Mouse (Mus musculus): Measurements from ENCODE around the gene Kif24. TPM values are rescaled to one million over a fixed set of nuclear protein-coding genes. Genes with fewer than 3 reads are reported as not detected.

The Kif24 gene
- polyA plus RNA-seq, 1 experiment: 5.6 TPM

DNA sequence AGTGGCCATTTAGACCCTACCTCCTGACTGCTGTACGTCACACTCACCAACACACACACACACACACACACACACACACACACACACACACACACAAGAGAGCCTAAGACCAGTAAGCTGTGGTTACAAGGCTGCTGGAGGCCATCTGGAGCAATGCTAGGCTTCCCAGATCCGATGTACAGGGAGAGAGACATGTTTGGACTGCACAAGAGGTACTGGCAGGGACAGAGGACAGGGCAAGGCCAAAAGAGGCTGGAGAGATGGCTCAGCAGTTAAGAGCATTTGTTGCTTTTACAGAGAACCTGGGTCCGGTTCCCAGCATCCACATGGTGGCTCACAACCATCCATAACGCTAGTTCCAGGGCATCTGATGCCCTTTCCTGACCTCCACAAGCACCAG is 30.4 kb upstream of the Kif24 start:
- peaks cover 11% of the 10 kb centered on the region; the same call in 1 of the 2 replicates for H3K27me3 ChIP-seq (ENCODE audit: control insufficient read depth, insufficient read depth, low read length)
- H3K27ac ChIP-seq (ENCODE audit: control insufficient read depth, insufficient read depth, low read length): no peak overlapping the region
- 0 out of 2 replicates have a peak, but pooled peaks cover 3% of the 10 kb centered on the region for H3K4me1 ChIP-seq (replicated peaks; ENCODE audit: control insufficient read depth, insufficient read depth, low read length)
- DNase-seq: no peak
- H3K4me3 ChIP-seq (ENCODE audit: control insufficient read depth, insufficient read depth, low read length): no peak overlapping the region
- TF ChIP-seq CTCF (IDR thresholded peaks at IDR 0.05; ENCODE audit: borderline replicate concordance, control insufficient read depth, extremely low read depth, insufficient read depth, low read length, poor library complexity) (no peak), POLR2A (IDR thresholded peaks at IDR 0.05; ENCODE audit: control insufficient read depth, extremely low read depth, insufficient read depth, low read length, poor library complexity) (no peak)
- 82% methylated on average over 4 of the region's 4 CpGs for WGBS
- no peaks in the 10 kb centered on the region for H3K36me3 ChIP-seq (ENCODE audit: control insufficient read depth, insufficient read depth, low read length)

DNA sequence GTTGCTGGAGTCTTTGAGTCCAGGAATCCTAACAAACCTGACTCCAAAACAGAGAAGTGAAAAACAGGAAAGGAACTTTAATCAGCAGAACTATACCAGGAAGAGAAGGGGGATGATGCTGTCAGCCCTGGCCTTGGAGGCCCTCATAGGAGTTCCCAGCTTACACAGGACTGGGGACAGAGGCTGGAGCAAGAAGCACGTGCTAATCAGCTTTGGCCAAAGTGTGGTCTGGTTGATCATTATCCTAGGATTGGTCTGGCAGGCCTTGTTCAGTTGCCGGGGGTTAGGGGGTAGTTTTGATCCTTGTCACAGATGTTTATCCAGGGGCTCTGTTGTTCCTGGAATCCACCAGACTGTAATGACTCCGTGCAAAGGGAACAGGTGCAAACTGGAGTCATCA is 29.7 kb upstream of the Kif24 start:
- H3K4me3 ChIP-seq (ENCODE audit: control insufficient read depth, insufficient read depth, low read length): no peak overlapping the region
- peaks cover 11% of the 10 kb centered on the region; the same call in 1 of the 2 replicates for H3K27me3 ChIP-seq (ENCODE audit: control insufficient read depth, insufficient read depth, low read length)
- WGBS: 44% methylated on average over 3 of the region's 3 CpGs
- TF ChIP-seq CTCF (IDR thresholded peaks at IDR 0.05; ENCODE audit: borderline replicate concordance, control insufficient read depth, extremely low read depth, insufficient read depth, low read length, poor library complexity) (no peak), POLR2A (IDR thresholded peaks at IDR 0.05; ENCODE audit: control insufficient read depth, extremely low read depth, insufficient read depth, low read length, poor library complexity) (no peak)
- 0 out of 2 replicates have a peak, but pooled peaks cover 3% of the 10 kb centered on the region for H3K4me1 ChIP-seq (replicated peaks; ENCODE audit: control insufficient read depth, insufficient read depth, low read length)
- no peaks in the 10 kb centered on the region for H3K36me3 ChIP-seq (ENCODE audit: control insufficient read depth, insufficient read depth, low read length)
- no peak for DNase-seq
- H3K27ac ChIP-seq (ENCODE audit: control insufficient read depth, insufficient read depth, low read length): no peak overlapping the region

DNA sequence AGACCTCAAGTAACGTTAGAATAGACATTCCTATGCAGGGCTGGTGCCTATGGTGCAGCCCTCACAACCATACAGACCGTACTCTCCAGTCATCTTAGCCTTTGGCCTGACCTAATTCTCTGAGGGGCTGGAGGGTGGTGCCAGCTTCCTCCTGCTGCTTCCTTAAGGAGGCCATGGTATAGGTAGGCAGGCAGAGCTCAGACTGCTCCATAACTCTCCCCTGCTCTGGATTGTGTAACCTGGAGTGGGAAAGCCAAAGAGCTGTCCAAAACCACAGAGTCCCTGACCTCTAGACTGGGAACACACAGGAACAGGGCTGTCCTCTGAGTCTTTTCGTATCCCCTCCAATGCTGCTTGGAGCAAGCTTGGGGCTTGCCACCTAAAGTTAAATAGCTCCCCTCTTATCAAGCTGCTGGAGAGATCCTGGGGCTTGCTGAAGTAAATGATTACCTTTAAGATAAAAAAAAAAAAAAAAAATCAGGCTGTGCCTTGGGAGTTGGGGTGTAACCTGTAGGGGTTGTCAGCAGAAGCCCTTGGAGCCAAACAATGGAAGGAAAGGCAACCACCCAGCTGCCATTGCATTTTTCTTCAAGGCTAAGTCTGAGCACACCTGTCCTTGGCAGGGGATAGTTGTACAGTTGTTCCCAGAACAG is 28.9 kb upstream of the Kif24 start:
- Histone ChIP-seq H3K4me3 (ENCODE audit: control insufficient read depth, insufficient read depth, low read length) (no peak overlapping the region), H3K27ac (ENCODE audit: control insufficient read depth, insufficient read depth, low read length) (no peak overlapping the region), H3K27me3 (ENCODE audit: control insufficient read depth, insufficient read depth, low read length) (peaks cover 10% of the 10 kb centered on the region; the same call in 1 of the 2 replicates), H3K36me3 (ENCODE audit: control insufficient read depth, insufficient read depth, low read length) (no peaks in the 10 kb centered on the region), H3K4me1 (replicated peaks; ENCODE audit: control insufficient read depth, insufficient read depth, low read length) (0 out of 2 replicates have a peak, but pooled peaks cover 3% of the 10 kb centered on the region)
- DNase-seq: no peak
- 92% methylated on average over 3 of the region's 3 CpGs for WGBS
- TF ChIP-seq CTCF (IDR thresholded peaks at IDR 0.05; ENCODE audit: borderline replicate concordance, control insufficient read depth, extremely low read depth, insufficient read depth, low read length, poor library complexity) (no peak), POLR2A (IDR thresholded peaks at IDR 0.05; ENCODE audit: control insufficient read depth, extremely low read depth, insufficient read depth, low read length, poor library complexity) (no peak)

DNA sequence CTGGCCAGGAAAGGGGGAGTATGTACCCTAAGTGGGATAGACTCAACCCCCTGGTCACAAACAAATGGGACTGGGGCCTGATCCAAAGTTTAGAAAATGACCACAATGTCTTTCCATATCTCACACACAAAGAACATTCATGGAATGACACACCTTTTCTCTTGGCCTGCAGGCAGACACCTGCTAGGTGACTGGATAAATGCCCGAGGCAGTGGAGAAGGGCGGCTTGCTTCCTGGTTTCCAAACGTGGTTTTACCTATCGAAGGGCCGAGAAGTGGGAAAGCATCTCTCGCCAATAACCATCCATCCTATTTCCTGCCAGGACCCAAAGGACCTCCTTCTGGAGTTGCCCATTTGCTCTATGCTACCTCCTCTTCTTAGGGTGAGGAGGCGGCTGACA is 28.3 kb upstream of the Kif24 start:
- DNase-seq: no peak
- Histone ChIP-seq H3K4me1 (replicated peaks; ENCODE audit: control insufficient read depth, insufficient read depth, low read length) (no peaks in the 10 kb centered on the region), H3K27ac (ENCODE audit: control insufficient read depth, insufficient read depth, low read length) (no peak overlapping the region), H3K4me3 (ENCODE audit: control insufficient read depth, insufficient read depth, low read length) (no peak overlapping the region), H3K27me3 (ENCODE audit: control insufficient read depth, insufficient read depth, low read length) (peaks cover 4% of the 10 kb centered on the region; the same call in 1 of the 2 replicates), H3K36me3 (ENCODE audit: control insufficient read depth, insufficient read depth, low read length) (no peaks in the 10 kb centered on the region)
- 87% methylated on average over 7 of the region's 7 CpGs for WGBS
- TF ChIP-seq CTCF (IDR thresholded peaks at IDR 0.05; ENCODE audit: borderline replicate concordance, control insufficient read depth, extremely low read depth, insufficient read depth, low read length, poor library complexity) (no peak), POLR2A (IDR thresholded peaks at IDR 0.05; ENCODE audit: control insufficient read depth, extremely low read depth, insufficient read depth, low read length, poor library complexity) (no peak)

DNA sequence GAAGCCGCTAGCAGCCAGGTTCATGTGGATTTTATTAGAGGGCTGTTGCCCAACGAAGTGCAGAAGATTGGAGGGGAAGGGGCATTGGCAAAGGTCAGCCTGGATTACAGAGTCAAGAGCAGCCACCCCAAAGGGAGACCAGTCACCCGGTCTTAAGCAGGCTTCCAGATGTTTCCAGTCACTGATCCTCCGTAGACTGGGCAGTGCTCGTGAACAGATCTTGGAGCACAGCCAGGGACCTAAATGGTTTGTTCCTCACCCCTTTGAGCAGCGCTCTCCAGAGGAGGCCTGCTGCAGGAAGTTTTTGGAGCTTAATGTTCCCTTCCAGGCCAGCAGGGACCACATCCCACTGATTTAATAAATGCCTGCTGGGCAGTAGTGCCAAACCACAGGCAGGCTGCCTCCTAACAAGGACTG is 16.9 kb upstream of the Kif24 start:
- no peak for TF ChIP-seq CTCF (IDR thresholded peaks at IDR 0.05; ENCODE audit: borderline replicate concordance, control insufficient read depth, extremely low read depth, insufficient read depth, low read length, poor library complexity)
- WGBS: 92% methylated on average over 6 of the region's 6 CpGs
- no peak for DNase-seq

DNA sequence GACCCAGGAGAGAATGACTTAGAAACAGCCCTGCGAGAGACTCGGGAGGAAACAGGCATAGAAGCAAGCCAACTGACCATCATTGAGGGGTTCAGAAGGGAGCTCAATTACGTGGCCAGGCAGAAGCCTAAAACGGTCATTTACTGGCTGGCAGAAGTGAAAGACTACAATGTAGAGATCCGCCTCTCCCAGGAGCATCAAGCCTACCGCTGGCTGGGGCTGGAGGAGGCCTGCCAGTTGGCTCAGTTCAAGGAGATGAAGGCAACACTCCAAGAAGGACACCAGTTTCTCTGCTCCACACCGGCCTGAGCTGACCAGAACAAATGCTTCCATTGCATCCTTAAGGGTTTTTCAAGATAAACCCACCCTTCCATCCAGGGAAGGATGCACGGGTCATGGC is 15.6 kb upstream of the Kif24 start:
- Histone ChIP-seq H3K27me3 (ENCODE audit: control insufficient read depth, insufficient read depth, low read length) (no peaks in the 10 kb centered on the region), H3K4me1 (replicated peaks; ENCODE audit: control insufficient read depth, insufficient read depth, low read length) (no peaks in the 10 kb centered on the region), H3K36me3 (ENCODE audit: control insufficient read depth, insufficient read depth, low read length) (no peaks in the 10 kb centered on the region), H3K4me3 (ENCODE audit: control insufficient read depth, insufficient read depth, low read length) (no peak overlapping the region), H3K27ac (ENCODE audit: control insufficient read depth, insufficient read depth, low read length) (no peak overlapping the region)
- WGBS: 91% methylated on average over 8 of the region's 8 CpGs
- no peak for TF ChIP-seq POLR2A (IDR thresholded peaks at IDR 0.05; ENCODE audit: control insufficient read depth, extremely low read depth, insufficient read depth, low read length, poor library complexity)
- TF ChIP-seq CTCF (IDR thresholded peaks at IDR 0.05; ENCODE audit: borderline replicate concordance, control insufficient read depth, extremely low read depth, insufficient read depth, low read length, poor library complexity): no peak
- no peak for DNase-seq

More for the DNA sequence above, 16.9 kb upstream of the Kif24 start:
- H3K4me3 ChIP-seq (ENCODE audit: control insufficient read depth, insufficient read depth, low read length): no peak overlapping the region
- no peak overlapping the region for H3K27ac ChIP-seq (ENCODE audit: control insufficient read depth, insufficient read depth, low read length)
- H3K27me3 ChIP-seq (ENCODE audit: control insufficient read depth, insufficient read depth, low read length): no peaks in the 10 kb centered on the region
- no peaks in the 10 kb centered on the region for H3K36me3 ChIP-seq (ENCODE audit: control insufficient read depth, insufficient read depth, low read length)
- no peaks in the 10 kb centered on the region for H3K4me1 ChIP-seq (replicated peaks; ENCODE audit: control insufficient read depth, insufficient read depth, low read length)

DNA sequence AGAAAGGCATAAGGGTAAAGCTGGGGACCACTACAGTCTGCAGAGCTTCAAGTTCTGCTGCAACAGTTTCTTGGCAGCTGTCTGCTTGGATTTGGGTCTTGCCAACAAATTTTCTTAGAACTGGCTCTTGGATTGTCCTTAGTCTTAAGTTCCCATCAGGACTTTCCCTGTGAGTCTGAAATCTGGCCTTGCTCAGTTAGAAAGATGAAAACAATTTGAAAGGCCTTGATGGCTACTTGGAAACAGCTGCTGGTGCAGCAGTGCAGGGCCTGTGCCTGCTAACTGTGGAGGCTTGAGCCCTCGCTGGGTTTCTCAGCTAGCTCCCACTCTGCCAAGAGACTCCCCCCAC is 14.7 kb upstream of the Kif24 start:
- no peak for TF ChIP-seq POLR2A (IDR thresholded peaks at IDR 0.05; ENCODE audit: control insufficient read depth, extremely low read depth, insufficient read depth, low read length, poor library complexity)
- no peak for TF ChIP-seq CTCF (IDR thresholded peaks at IDR 0.05; ENCODE audit: borderline replicate concordance, control insufficient read depth, extremely low read depth, insufficient read depth, low read length, poor library complexity)
- Histone ChIP-seq H3K27me3 (ENCODE audit: control insufficient read depth, insufficient read depth, low read length) (no peaks in the 10 kb centered on the region), H3K4me1 (replicated peaks; ENCODE audit: control insufficient read depth, insufficient read depth, low read length) (no peaks in the 10 kb centered on the region), H3K36me3 (ENCODE audit: control insufficient read depth, insufficient read depth, low read length) (no peaks in the 10 kb centered on the region), H3K27ac (ENCODE audit: control insufficient read depth, insufficient read depth, low read length) (no peak overlapping the region), H3K4me3 (ENCODE audit: control insufficient read depth, insufficient read depth, low read length) (no peak overlapping the region)
- WGBS: 93% methylated on average over 1 of the region's 1 CpGs
- DNase-seq: no peak

Measured in thymus, adult 2 months (tissue).